Mouse (Mus musculus) stomach, postnatal 0 days (tissue): ENCODE data around the gene Krtap26-1.

Experiments used
- CTCF ChIP-seq: IDR thresholded peaks from 2 replicates; pipeline ENCODE4 v1.5.1; 2016; ENCODE audit warnings: antibody characterized with exemption, low read depth, mild to moderate bottlenecking, moderate library complexity
- EP300 ChIP-seq: optimal IDR thresholded peaks from 2 replicates; pipeline ENCODE3; 2016; ENCODE audit warnings: antibody characterized with exemption

DNA sequence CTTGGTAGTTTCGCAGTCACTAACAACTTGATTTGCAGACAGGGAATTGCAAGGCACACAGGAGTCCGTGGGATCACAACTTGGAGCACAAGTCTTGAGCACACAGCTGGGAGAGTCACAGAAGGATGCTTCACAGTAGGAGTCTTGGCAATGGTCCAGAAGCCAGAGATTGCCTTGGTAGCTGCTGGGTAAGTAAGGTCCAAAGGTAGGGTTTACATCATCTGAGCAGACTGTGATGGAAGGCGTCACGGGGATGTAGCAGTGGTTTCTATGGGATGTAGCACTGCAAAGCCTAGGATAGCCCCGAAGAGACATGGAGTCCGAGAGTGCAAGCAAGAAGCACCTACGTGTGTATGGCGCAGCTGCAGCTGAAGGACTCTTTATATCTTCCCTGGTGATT, 35.7 kb downstream of the Krtap26-1 start, which contains the start of gene Krtap24-1:
- TF ChIP-seq CTCF, result no peak
- TF ChIP-seq EP300, result no peak
